Mouse (Mus musculus): ENCODE measurements at regions not wholly inside any gene's neighbourhood (a gene's known extent, or its start where the extent isn't known, plus 50 kb on each side); places are given as distances from the start of the nearest gene placed in this dataset.

GRCm38 (mm10) chr11:18750080-18750375 lies 268.8 kb downstream of the Meis1 start:
- H3K4me1 ChIP-seq (replicated peaks): peaks cover 48% of the 10 kb centered on the region
- H3K4me2 ChIP-seq: no peak overlapping the region
- H3K9me3 ChIP-seq (replicated peaks): no peaks in the 10 kb centered on the region
- no peak overlapping the region for H3K27ac ChIP-seq
- H3K9ac ChIP-seq: no peak overlapping the region
- H3K4me3 ChIP-seq (replicated peaks): no peak overlapping the region
- WGBS (ENCODE audit: insufficient replicate concordance): 47% methylated on average over 2 of the region's 2 CpGs
- no peaks in the 10 kb centered on the region for H3K36me3 ChIP-seq
- DNase-seq (no peak), ATAC-seq (ENCODE audit: low read depth) (no peak)
- H3K27me3 ChIP-seq: no peaks in the 10 kb centered on the region

GRCm38 (mm10) chr11:18749265-18750079 lies 269.3 kb downstream of the Meis1 start:
- Histone ChIP-seq H3K27me3 (no peaks in the 10 kb centered on the region), H3K27ac (no peak overlapping the region), H3K4me2 (no peak overlapping the region), H3K9ac (no peak overlapping the region), H3K4me1 (replicated peaks) (peaks cover 43% of the 10 kb centered on the region), H3K4me3 (replicated peaks) (no peak overlapping the region), H3K36me3 (no peaks in the 10 kb centered on the region), H3K9me3 (replicated peaks) (no peaks in the 10 kb centered on the region)
- 44% methylated on average over 9 of the region's 9 CpGs for WGBS (ENCODE audit: insufficient replicate concordance)
- DNase-seq (no peak), ATAC-seq (ENCODE audit: low read depth) (peak; percentile 52; the same call in 1 of the 2 replicates)

- no peak for DNase-seq
- Histone ChIP-seq H3K36me3 (no peaks in the 10 kb centered on the region), H3K27ac (no peak overlapping the region), H3K9me3 (replicated peaks) (no peaks in the 10 kb centered on the region), H3K4me3 (replicated peaks) (no peak overlapping the region), H3K4me2 (no peak overlapping the region), H3K4me1 (replicated peaks) (peaks cover 36% of the 10 kb centered on the region), H3K9ac (no peak overlapping the region), H3K27me3 (no peaks in the 10 kb centered on the region)
- 57% methylated on average over 7 of the region's 7 CpGs for WGBS (ENCODE audit: insufficient replicate concordance)
- no peak for ATAC-seq (ENCODE audit: low read depth)
These were observed 270.8 kb downstream of the Meis1 start for GRCm38 (mm10) chr11:18747871-18748461.

- ATAC-seq (ENCODE audit: low read depth): no peak
- Histone ChIP-seq H3K9ac (no peak overlapping the region), H3K27ac (no peak overlapping the region), H3K4me1 (replicated peaks) (peaks cover 30% of the 10 kb centered on the region), H3K4me3 (replicated peaks) (no peak overlapping the region), H3K9me3 (replicated peaks) (no peaks in the 10 kb centered on the region), H3K36me3 (no peaks in the 10 kb centered on the region), H3K27me3 (no peaks in the 10 kb centered on the region), H3K4me2 (no peak overlapping the region)
- no peak for DNase-seq
- WGBS (ENCODE audit: insufficient replicate concordance): 69% methylated on average over 9 of the region's 9 CpGs
These were observed 271.4 kb downstream of the Meis1 start for GRCm38 (mm10) chr11:18747361-18747760.

- no peak overlapping the region for H3K27ac ChIP-seq
- H3K27me3 ChIP-seq: no peaks in the 10 kb centered on the region
- no peak overlapping the region for H3K9ac ChIP-seq
- H3K36me3 ChIP-seq: no peaks in the 10 kb centered on the region
- no peak for ATAC-seq (ENCODE audit: low read depth)
- no peak overlapping the region for H3K4me3 ChIP-seq (replicated peaks)
- H3K9me3 ChIP-seq (replicated peaks): no peaks in the 10 kb centered on the region
- H3K4me2 ChIP-seq: no peak overlapping the region
- H3K4me1 ChIP-seq (replicated peaks): peaks cover 27% of the 10 kb centered on the region
- 79% methylated on average over 5 of the region's 5 CpGs for WGBS (ENCODE audit: insufficient replicate concordance)
- DNase-seq: no peak
These were observed 272.3 kb downstream of the Meis1 start for GRCm38 (mm10) chr11:18746486-18746885.

GRCm38 (mm10) chr11:18745840-18746239 lies 272.9 kb downstream of the Meis1 start:
- peaks cover 20% of the 10 kb centered on the region for H3K4me1 ChIP-seq (replicated peaks)
- DNase-seq: no peak
- no peak for ATAC-seq (ENCODE audit: low read depth)
- 51% methylated on average over 10 of the region's 10 CpGs for WGBS (ENCODE audit: insufficient replicate concordance)
- no peaks in the 10 kb centered on the region for H3K36me3 ChIP-seq
- no peaks in the 10 kb centered on the region for H3K9me3 ChIP-seq (replicated peaks)
- H3K4me2 ChIP-seq: no peak overlapping the region
- no peaks in the 10 kb centered on the region for H3K27me3 ChIP-seq
- no peak overlapping the region; the same call in 1 of the 2 replicates for H3K9ac ChIP-seq
- H3K4me3 ChIP-seq (replicated peaks): no peak overlapping the region
- no peak overlapping the region for H3K27ac ChIP-seq

GRCm38 (mm10) chr11:18734904-18735664 lies 283.7 kb downstream of the Meis1 start:
- 77% methylated on average over 4 of the region's 4 CpGs for WGBS (ENCODE audit: insufficient replicate concordance)
- Histone ChIP-seq H3K4me2 (no peak overlapping the region), H3K4me3 (replicated peaks) (no peak overlapping the region), H3K36me3 (no peaks in the 10 kb centered on the region), H3K9me3 (replicated peaks) (no peaks in the 10 kb centered on the region), H3K27ac (no peak overlapping the region), H3K9ac (no peak overlapping the region), H3K4me1 (replicated peaks) (no peaks in the 10 kb centered on the region), H3K27me3 (no peaks in the 10 kb centered on the region)
- no peak for DNase-seq
- ATAC-seq (ENCODE audit: low read depth): no peak

GRCm38 (mm10) chr11:18734075-18734474 lies 284.7 kb downstream of the Meis1 start:
- DNase-seq: no peak
- no peak overlapping the region for H3K4me3 ChIP-seq (replicated peaks)
- H3K27me3 ChIP-seq: no peaks in the 10 kb centered on the region
- no peak for ATAC-seq (ENCODE audit: low read depth)
- no peak overlapping the region for H3K27ac ChIP-seq
- WGBS (ENCODE audit: insufficient replicate concordance): 42% methylated on average over 1 of the region's 1 CpGs
- H3K4me1 ChIP-seq (replicated peaks): no peaks in the 10 kb centered on the region
- H3K9ac ChIP-seq: no peak overlapping the region
- H3K9me3 ChIP-seq (replicated peaks): no peaks in the 10 kb centered on the region
- H3K4me2 ChIP-seq: no peak overlapping the region
- H3K36me3 ChIP-seq: no peaks in the 10 kb centered on the region

GRCm38 (mm10) chr11:18729742-18730141 lies 289.0 kb downstream of the Meis1 start:
- Histone ChIP-seq H3K4me3 (replicated peaks) (no peak overlapping the region), H3K27me3 (no peaks in the 10 kb centered on the region), H3K27ac (no peak overlapping the region), H3K9ac (no peak overlapping the region), H3K36me3 (no peaks in the 10 kb centered on the region), H3K4me1 (replicated peaks) (no peaks in the 10 kb centered on the region), H3K9me3 (replicated peaks) (no peaks in the 10 kb centered on the region), H3K4me2 (no peak overlapping the region)
- no peak for DNase-seq
- WGBS (ENCODE audit: insufficient replicate concordance): 68% methylated on average over 4 of the region's 4 CpGs
- ATAC-seq (ENCODE audit: low read depth): no peak

- no peaks in the 10 kb centered on the region for H3K4me1 ChIP-seq (replicated peaks)
- no peaks in the 10 kb centered on the region for H3K9me3 ChIP-seq (replicated peaks)
- H3K36me3 ChIP-seq: no peaks in the 10 kb centered on the region
- no peaks in the 10 kb centered on the region for H3K27me3 ChIP-seq
- H3K4me3 ChIP-seq (replicated peaks): no peak overlapping the region
- H3K27ac ChIP-seq: no peak overlapping the region
- 69% methylated on average over 8 of the region's 8 CpGs for WGBS (ENCODE audit: insufficient replicate concordance)
- H3K4me2 ChIP-seq: no peak overlapping the region
- ATAC-seq (ENCODE audit: low read depth): no peak
- no peak for DNase-seq
- no peak overlapping the region for H3K9ac ChIP-seq
These were observed 296.0 kb downstream of the Meis1 start for GRCm38 (mm10) chr11:18722770-18723169.

- H3K27me3 ChIP-seq: no peaks in the 10 kb centered on the region
- no peaks in the 10 kb centered on the region for H3K4me1 ChIP-seq (replicated peaks)
- H3K4me3 ChIP-seq (replicated peaks): no peak overlapping the region
- H3K4me2 ChIP-seq: no peak overlapping the region
- no peak for DNase-seq
- no peak for ATAC-seq (ENCODE audit: low read depth)
- H3K9me3 ChIP-seq (replicated peaks): no peaks in the 10 kb centered on the region
- WGBS (ENCODE audit: insufficient replicate concordance): 33% methylated on average over 1 of the region's 1 CpGs
- no peak overlapping the region for H3K27ac ChIP-seq
- no peak overlapping the region for H3K9ac ChIP-seq
- H3K36me3 ChIP-seq: no peaks in the 10 kb centered on the region
These were observed 303.0 kb downstream of the Meis1 start for GRCm38 (mm10) chr11:18715851-18716126.

Data from liver, embryonic 13.5 days (tissue).